Mouse (Mus musculus): ENCODE results near the gene Jph2. TPM values are rescaled to one million over a fixed set of nuclear protein-coding genes. Genes with fewer than 3 reads are reported as not detected.

Gene Jph2
- polyA plus RNA-seq, 1 experiment from 2014 or later, result 0.25 TPM

GRCm38 (mm10) chr2:163385126-163385525, 12.7 kb downstream of the Jph2 start:
- 91% methylated on average over 6 of the region's 6 CpGs for WGBS
- no peaks in the 10 kb centered on the region for H3K9me3 ChIP-seq (ENCODE audit: control insufficient read depth, low read length)
- no peak overlapping the region for H3K27ac ChIP-seq (ENCODE audit: low read depth, low read length)

DNA sequence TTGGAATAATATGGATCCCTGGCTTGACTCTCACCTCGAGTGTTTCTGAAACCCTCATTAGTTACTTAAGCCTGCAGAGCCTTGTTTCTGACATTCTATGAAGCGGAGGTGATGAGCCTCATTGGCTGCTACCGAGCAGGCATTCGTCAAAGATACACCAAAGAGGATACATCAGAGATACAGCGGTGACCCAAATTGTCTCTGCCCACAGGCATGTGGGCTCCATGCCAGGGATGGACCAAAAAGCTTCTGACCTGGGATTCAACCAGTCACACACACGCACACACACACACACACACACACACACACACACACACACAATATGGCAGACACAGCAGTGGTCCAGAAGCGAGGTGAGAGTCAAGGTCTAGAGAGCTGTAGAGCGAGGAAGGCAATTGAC, 16.5 kb downstream of the Jph2 start:
- ATAC-seq (replicated peaks; ENCODE audit: low FRiP score), result no peak
- Histone ChIP-seq H3K9me3 (ENCODE audit: control insufficient read depth, low read length) (no peaks in the 10 kb centered on the region), H3K4me2 (ENCODE audit: low read depth, low read length, severe bottlenecking) (no peak overlapping the region), H3K4me1 (replicated peaks; ENCODE audit: control insufficient read depth, insufficient read depth, low read length) (no peaks in the 10 kb centered on the region), H3K9ac (ENCODE audit: low read length) (no peak overlapping the region), H3K4me3 (ENCODE audit: low read depth, low read length) (no peak overlapping the region), H3K27me3 (ENCODE audit: control insufficient read depth, insufficient read depth, low read length) (peaks cover 1% of the 10 kb centered on the region), H3K27ac (ENCODE audit: low read depth, low read length) (no peak overlapping the region), H3K36me3 (ENCODE audit: control insufficient read depth, insufficient read depth, low read length) (no peaks in the 10 kb centered on the region)
- no peak for DNase-seq (ENCODE audit: low spot score)
- 84% methylated on average over 8 of the region's 8 CpGs for WGBS

More at GRCm38 (mm10) chr2:163385126-163385525, 12.7 kb downstream of the Jph2 start:
- Histone ChIP-seq H3K36me3 (ENCODE audit: control insufficient read depth, insufficient read depth, low read length) (no peaks in the 10 kb centered on the region), H3K9ac (ENCODE audit: low read length) (no peak overlapping the region), H3K4me2 (ENCODE audit: low read depth, low read length, severe bottlenecking) (no peak overlapping the region), H3K4me1 (replicated peaks; ENCODE audit: control insufficient read depth, insufficient read depth, low read length) (no peaks in the 10 kb centered on the region), H3K4me3 (ENCODE audit: low read depth, low read length) (no peak overlapping the region), H3K27me3 (ENCODE audit: control insufficient read depth, insufficient read depth, low read length) (no peaks in the 10 kb centered on the region)
- DNase-seq (ENCODE audit: low spot score), result no peak
- no peak for ATAC-seq (replicated peaks; ENCODE audit: low FRiP score)

- no peaks in the 10 kb centered on the region for H3K36me3 ChIP-seq (ENCODE audit: control insufficient read depth, insufficient read depth, low read length)
- H3K9ac ChIP-seq (ENCODE audit: low read length), result no peak overlapping the region
- H3K27ac ChIP-seq (ENCODE audit: low read depth, low read length), result no peak overlapping the region
- no peak for ATAC-seq (replicated peaks; ENCODE audit: low FRiP score)
- H3K4me2 ChIP-seq (ENCODE audit: low read depth, low read length, severe bottlenecking), result no peak overlapping the region
- peaks cover 15% of the 10 kb centered on the region for H3K27me3 ChIP-seq (ENCODE audit: control insufficient read depth, insufficient read depth, low read length)
- no peaks in the 10 kb centered on the region for H3K4me1 ChIP-seq (replicated peaks; ENCODE audit: control insufficient read depth, insufficient read depth, low read length)
- no peak for DNase-seq (ENCODE audit: low spot score)
- no peak overlapping the region for H3K4me3 ChIP-seq (ENCODE audit: low read depth, low read length)
- WGBS, result 82% methylated on average over 5 of the region's 5 CpGs
- H3K9me3 ChIP-seq (ENCODE audit: control insufficient read depth, low read length), result no peaks in the 10 kb centered on the region
Observed at GRCm38 (mm10) chr2:163379366-163379765, 18.4 kb downstream of the Jph2 start.

DNA sequence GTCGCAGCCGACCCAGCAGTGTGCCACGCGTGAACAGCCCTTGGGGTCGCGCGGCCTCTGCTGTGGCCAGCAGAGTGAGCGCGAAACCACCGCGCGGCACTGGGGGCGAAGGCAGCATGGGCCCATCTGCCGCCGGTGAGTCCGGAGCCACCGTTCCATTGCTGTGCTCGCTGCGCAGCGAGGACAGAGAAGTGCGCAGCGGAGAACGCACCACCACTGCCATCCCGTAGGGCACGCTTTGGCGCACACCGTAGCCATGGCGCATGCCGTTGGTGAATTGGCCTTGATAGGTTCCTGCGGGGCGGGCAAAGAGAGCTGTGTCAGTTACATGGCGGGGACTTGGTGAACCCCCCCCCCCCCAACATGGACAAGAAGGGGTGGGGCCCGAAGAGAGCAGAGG, 21.7 kb downstream of the Jph2 start:
- ATAC-seq (replicated peaks; ENCODE audit: low FRiP score), result no peak
- WGBS, result 31% methylated on average over 33 of the region's 33 CpGs
- no peak overlapping the region for H3K4me3 ChIP-seq (ENCODE audit: low read depth, low read length)
- H3K4me2 ChIP-seq (ENCODE audit: low read depth, low read length, severe bottlenecking), result no peak overlapping the region
- no peaks in the 10 kb centered on the region for H3K9me3 ChIP-seq (ENCODE audit: control insufficient read depth, low read length)
- no peaks in the 10 kb centered on the region for H3K36me3 ChIP-seq (ENCODE audit: control insufficient read depth, insufficient read depth, low read length)
- DNase-seq (ENCODE audit: low spot score), result no peak
- H3K4me1 ChIP-seq (replicated peaks; ENCODE audit: control insufficient read depth, insufficient read depth, low read length), result no peaks in the 10 kb centered on the region
- H3K9ac ChIP-seq (ENCODE audit: low read length), result no peak overlapping the region
- no peak overlapping the region for H3K27ac ChIP-seq (ENCODE audit: low read depth, low read length)
- peaks cover 15% of the 10 kb centered on the region for H3K27me3 ChIP-seq (ENCODE audit: control insufficient read depth, insufficient read depth, low read length)

DNA sequence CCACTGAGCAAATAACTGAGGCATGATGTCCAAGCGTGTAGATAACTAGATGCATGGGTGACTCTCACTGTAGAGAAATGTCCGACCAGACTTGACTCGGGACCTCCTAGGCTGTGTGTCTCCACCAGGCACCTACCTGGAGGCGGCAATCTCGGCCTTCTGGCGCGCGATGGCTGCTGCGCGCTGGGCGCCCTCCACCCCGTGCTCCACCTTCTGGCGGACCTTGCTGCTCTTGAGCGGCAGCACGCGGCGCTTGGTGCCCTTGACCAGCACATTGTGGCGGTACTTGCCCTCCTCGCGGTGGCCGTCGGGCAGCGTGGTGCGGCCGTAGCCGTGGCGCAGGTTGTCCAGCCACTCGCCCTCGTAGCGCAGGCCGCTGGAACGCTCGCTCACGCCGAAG, 22.3 kb downstream of the Jph2 start:
- H3K4me3 ChIP-seq (ENCODE audit: low read depth, low read length), result no peak overlapping the region
- H3K9ac ChIP-seq (ENCODE audit: low read length), result no peak overlapping the region
- no peaks in the 10 kb centered on the region for H3K9me3 ChIP-seq (ENCODE audit: control insufficient read depth, low read length)
- DNase-seq (ENCODE audit: low spot score) (no peak), ATAC-seq (replicated peaks; ENCODE audit: low FRiP score) (no peak)
- no peak overlapping the region for H3K27ac ChIP-seq (ENCODE audit: low read depth, low read length)
- WGBS, result 35% methylated on average over 35 of the region's 35 CpGs
- no peak overlapping the region for H3K4me2 ChIP-seq (ENCODE audit: low read depth, low read length, severe bottlenecking)
- H3K27me3 ChIP-seq (ENCODE audit: control insufficient read depth, insufficient read depth, low read length), result peaks cover 15% of the 10 kb centered on the region
- H3K4me1 ChIP-seq (replicated peaks; ENCODE audit: control insufficient read depth, insufficient read depth, low read length), result no peaks in the 10 kb centered on the region
- no peaks in the 10 kb centered on the region for H3K36me3 ChIP-seq (ENCODE audit: control insufficient read depth, insufficient read depth, low read length)

GRCm38 (mm10) chr2:163372627-163373026, 25.2 kb downstream of the Jph2 start:
- Histone ChIP-seq H3K36me3 (ENCODE audit: control insufficient read depth, insufficient read depth, low read length) (no peaks in the 10 kb centered on the region), H3K4me2 (ENCODE audit: low read depth, low read length, severe bottlenecking) (no peak overlapping the region), H3K9ac (ENCODE audit: low read length) (no peak overlapping the region), H3K9me3 (ENCODE audit: control insufficient read depth, low read length) (no peaks in the 10 kb centered on the region), H3K4me1 (replicated peaks; ENCODE audit: control insufficient read depth, insufficient read depth, low read length) (no peaks in the 10 kb centered on the region), H3K27me3 (ENCODE audit: control insufficient read depth, insufficient read depth, low read length) (peaks cover 15% of the 10 kb centered on the region), H3K4me3 (ENCODE audit: low read depth, low read length) (no peak overlapping the region), H3K27ac (ENCODE audit: low read depth, low read length) (no peak overlapping the region)
- ATAC-seq (replicated peaks; ENCODE audit: low FRiP score), result no peak
- WGBS, result 85% methylated on average over 1 of the region's 1 CpGs
- DNase-seq (ENCODE audit: low spot score), result no peak

DNA sequence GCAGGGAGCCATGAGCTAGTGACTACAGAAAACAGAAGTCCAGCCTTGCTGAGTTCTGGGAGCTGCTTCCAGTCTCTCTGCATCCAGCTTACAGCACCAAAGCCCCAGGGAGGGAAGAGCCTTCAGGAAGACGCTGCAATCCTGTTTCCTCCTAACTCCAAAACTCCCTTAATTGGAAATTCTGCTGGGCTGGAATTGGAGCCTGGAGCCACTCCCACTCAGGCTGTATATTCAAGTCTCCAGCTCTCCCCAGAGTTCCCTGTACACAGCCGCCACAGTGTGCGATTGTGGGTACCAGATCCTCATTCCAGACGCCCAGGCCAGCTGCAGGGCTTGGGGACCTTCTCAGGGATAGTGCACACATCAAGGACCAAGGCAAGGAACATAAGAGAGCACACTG, 27.6 kb downstream of the Jph2 start:
- Histone ChIP-seq H3K9me3 (ENCODE audit: control insufficient read depth, low read length) (no peaks in the 10 kb centered on the region), H3K9ac (ENCODE audit: low read length) (no peak overlapping the region), H3K27me3 (ENCODE audit: control insufficient read depth, insufficient read depth, low read length) (peaks cover 3% of the 10 kb centered on the region), H3K27ac (ENCODE audit: low read depth, low read length) (no peak overlapping the region), H3K4me2 (ENCODE audit: low read depth, low read length, severe bottlenecking) (no peak overlapping the region), H3K4me3 (ENCODE audit: low read depth, low read length) (no peak overlapping the region), H3K36me3 (ENCODE audit: control insufficient read depth, insufficient read depth, low read length) (no peaks in the 10 kb centered on the region), H3K4me1 (replicated peaks; ENCODE audit: control insufficient read depth, insufficient read depth, low read length) (no peaks in the 10 kb centered on the region)
- DNase-seq (ENCODE audit: low spot score), result no peak
- no peak for ATAC-seq (replicated peaks; ENCODE audit: low FRiP score)
- WGBS, result 59% methylated on average over 4 of the region's 4 CpGs

- Histone ChIP-seq H3K4me1 (replicated peaks; ENCODE audit: control insufficient read depth, insufficient read depth, low read length) (no peaks in the 10 kb centered on the region), H3K4me3 (ENCODE audit: low read depth, low read length) (no peak overlapping the region), H3K9ac (ENCODE audit: low read length) (no peak overlapping the region), H3K27ac (ENCODE audit: low read depth, low read length) (no peak overlapping the region), H3K27me3 (ENCODE audit: control insufficient read depth, insufficient read depth, low read length) (no peaks in the 10 kb centered on the region), H3K36me3 (ENCODE audit: control insufficient read depth, insufficient read depth, low read length) (no peaks in the 10 kb centered on the region), H3K9me3 (ENCODE audit: control insufficient read depth, low read length) (no peaks in the 10 kb centered on the region), H3K4me2 (ENCODE audit: low read depth, low read length, severe bottlenecking) (no peak overlapping the region)
- no peak for ATAC-seq (replicated peaks; ENCODE audit: low FRiP score)
- DNase-seq (ENCODE audit: low spot score), result no peak
- WGBS, result 85% methylated on average over 18 of the region's 18 CpGs
Observed at GRCm38 (mm10) chr2:163364785-163365541, 32.8 kb downstream of the Jph2 start.
